Mouse (Mus musculus) C2C12 (cell line): Measurements from ENCODE around the gene Actb. TPM values are rescaled to one million over a fixed set of nuclear protein-coding genes. Genes with fewer than 3 reads are reported as not detected.

Experiments used
- H3K27me3 ChIP-seq: one replicate; pipeline ENCODE4 v1.6.1; 2011; ENCODE audit not compliant: control insufficient read depth, insufficient read depth, insufficient read length
- H3K36me3 ChIP-seq: one replicate; pipeline ENCODE4 v1.6.1; 2011; ENCODE audit not compliant: control insufficient read depth, insufficient read depth
- H3K4me3 ChIP-seq: one replicate; pipeline ENCODE4 v1.5.1; 2011; ENCODE audit warnings: mild to moderate bottlenecking, control low read depth; ENCODE audit not compliant: poor library complexity, insufficient read depth, severe bottlenecking
- H3K79me2 ChIP-seq: one replicate; pipeline ENCODE4 v1.6.1; 2011; ENCODE audit not compliant: control insufficient read depth, insufficient read depth
- H3K79me3 ChIP-seq: one replicate; pipeline ENCODE4 v1.6.1; 2011; ENCODE audit warnings: low read depth, control low read depth
- H3ac ChIP-seq: one replicate; pipeline ENCODE3; 2011; ENCODE audit warnings: low read depth; ENCODE audit not compliant: control insufficient read depth, insufficient read length
- CEBPB ChIP-seq: IDR thresholded peaks from one replicate; pipeline ENCODE4 v1.6.1; 2011; ENCODE audit warnings: low read depth, mild to moderate bottlenecking, control low read depth, moderate library complexity
- CTCF ChIP-seq: IDR thresholded peaks from one replicate; pipeline ENCODE4 v1.5.1; 2011; ENCODE audit not compliant: control insufficient read depth, insufficient read depth, insufficient read length
- FOSL1 ChIP-seq: IDR thresholded peaks from one replicate; pipeline ENCODE4 v1.8.0; 2011; ENCODE audit warnings: mild to moderate bottlenecking, low read length; ENCODE audit not compliant: poor library complexity, insufficient read depth, severe bottlenecking
- MAX ChIP-seq: IDR thresholded peaks from one replicate; pipeline ENCODE4 v1.6.1; 2011; ENCODE audit warnings: mild to moderate bottlenecking, control low read depth
- MYOD1 ChIP-seq: IDR thresholded peaks from one replicate; pipeline ENCODE4 v1.6.1; 2011; ENCODE audit warnings: low read depth; ENCODE audit not compliant: control insufficient read depth, insufficient read length
- MYOG ChIP-seq: IDR thresholded peaks from one replicate; pipeline ENCODE4 v1.6.1; 2011; ENCODE audit not compliant: control insufficient read depth, insufficient read length; ENCODE audit errors: extremely low read depth
- USF1 ChIP-seq: IDR thresholded peaks from one replicate; pipeline ENCODE4 v1.6.1; 2011; ENCODE audit warnings: low read depth, mild to moderate bottlenecking, control low read depth, moderate library complexity
- polyA plus RNA-seq: library from polyadenylated mRNA; unstranded; fragments of >200 nt; fragmentation: generic; extraction: Trizol; gene quantifications from one replicate; pipeline ENCODE4 v1.2.1, GENCODE M21; 2012; ENCODE audit warnings: missing spikeins

Actb gene
- polyA plus RNA-seq, 1 experiment: 6,665 TPM

GRCm38 (mm10) chr5:142880806-142881516 is 25.6 kb downstream of the Actb start:
- Histone ChIP-seq H3K4me3 (no peak overlapping the region), H3ac (no peak overlapping the region), H3K36me3 (peaks cover 30% of the 10 kb centered on the region), H3K79me3 (no peaks in the 10 kb centered on the region), H3K79me2 (no peaks in the 10 kb centered on the region), H3K27me3 (no peaks in the 10 kb centered on the region)
- no peak for TF ChIP-seq CEBPB

- no peaks in the 10 kb centered on the region for H3K27me3 ChIP-seq
- H3K79me3 ChIP-seq: no peaks in the 10 kb centered on the region
- no peak overlapping the region for H3ac ChIP-seq
- TF ChIP-seq MAX (no peak), MYOG (no peak), CEBPB (no peak)
- peaks cover 30% of the 10 kb centered on the region for H3K36me3 ChIP-seq
- no peak overlapping the region for H3K4me3 ChIP-seq
- H3K79me2 ChIP-seq: no peaks in the 10 kb centered on the region
Measured at GRCm38 (mm10) chr5:142880246-142880645, 26.3 kb downstream of the Actb start.

DNA sequence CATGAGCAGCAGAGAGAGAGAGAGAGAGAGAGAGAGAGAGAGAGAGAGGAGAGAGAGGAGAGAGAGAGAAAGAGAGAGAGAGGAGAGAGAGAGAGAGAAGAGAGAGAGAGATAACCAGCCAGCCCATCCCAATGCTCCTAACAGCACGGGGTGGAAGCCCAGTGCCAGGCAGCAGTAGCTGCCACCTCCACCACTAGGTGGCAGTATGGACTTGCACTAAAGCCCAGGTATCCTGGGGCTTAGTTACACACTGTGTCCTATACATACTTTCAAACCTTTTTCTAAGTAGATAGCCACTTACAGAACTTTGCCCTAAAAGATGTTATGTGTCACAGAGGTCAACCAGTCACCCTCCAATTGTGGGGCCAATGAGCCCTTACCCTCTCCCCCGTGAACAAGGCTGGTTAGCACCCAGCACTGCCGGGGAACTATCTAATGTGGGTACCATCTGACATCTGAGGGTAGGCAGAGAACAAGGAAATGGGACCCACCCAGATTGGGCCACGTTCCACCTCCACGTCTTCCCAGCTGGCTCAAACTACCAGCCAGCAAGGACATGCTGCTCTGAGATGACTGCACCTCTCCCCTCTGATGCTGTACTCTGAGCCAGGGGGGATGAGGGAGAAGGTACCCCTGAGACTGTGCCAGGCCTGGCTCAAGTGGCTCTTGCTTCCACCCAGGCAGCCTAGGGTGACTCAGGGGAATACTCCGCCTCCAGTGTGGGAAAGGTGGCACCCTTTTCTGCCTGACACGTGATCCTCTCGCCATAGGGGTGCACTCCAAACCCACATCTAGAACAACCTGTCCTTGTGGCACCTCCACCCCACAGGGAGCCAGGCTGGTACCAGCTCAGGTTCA is 27.0 kb downstream of the Actb start:
- Histone ChIP-seq H3K79me2 (no peaks in the 10 kb centered on the region), H3K27me3 (no peaks in the 10 kb centered on the region), H3K79me3 (no peaks in the 10 kb centered on the region), H3K4me3 (no peak overlapping the region), H3K36me3 (peaks cover 33% of the 10 kb centered on the region), H3ac (peak overlapping the region; percentile 20)
- TF ChIP-seq CEBPB (no peak), CTCF (peak; percentile 86), USF1 (no peak), MAX (no peak)

- H3ac ChIP-seq: no peak overlapping the region
- peaks cover 42% of the 10 kb centered on the region for H3K36me3 ChIP-seq
- H3K79me3 ChIP-seq: peaks cover 1% of the 10 kb centered on the region
- no peaks in the 10 kb centered on the region for H3K79me2 ChIP-seq
- H3K4me3 ChIP-seq: no peak overlapping the region
- H3K27me3 ChIP-seq: no peaks in the 10 kb centered on the region
- TF ChIP-seq CEBPB: no peak
- TF ChIP-seq MYOG: no peak
- no peak for TF ChIP-seq FOSL1
- TF ChIP-seq USF1: no peak
- no peak for TF ChIP-seq MAX
- TF ChIP-seq MYOD1: no peak
- no peak for TF ChIP-seq CTCF
Measured at GRCm38 (mm10) chr5:142878570-142878969, 28.0 kb downstream of the Actb start.

DNA sequence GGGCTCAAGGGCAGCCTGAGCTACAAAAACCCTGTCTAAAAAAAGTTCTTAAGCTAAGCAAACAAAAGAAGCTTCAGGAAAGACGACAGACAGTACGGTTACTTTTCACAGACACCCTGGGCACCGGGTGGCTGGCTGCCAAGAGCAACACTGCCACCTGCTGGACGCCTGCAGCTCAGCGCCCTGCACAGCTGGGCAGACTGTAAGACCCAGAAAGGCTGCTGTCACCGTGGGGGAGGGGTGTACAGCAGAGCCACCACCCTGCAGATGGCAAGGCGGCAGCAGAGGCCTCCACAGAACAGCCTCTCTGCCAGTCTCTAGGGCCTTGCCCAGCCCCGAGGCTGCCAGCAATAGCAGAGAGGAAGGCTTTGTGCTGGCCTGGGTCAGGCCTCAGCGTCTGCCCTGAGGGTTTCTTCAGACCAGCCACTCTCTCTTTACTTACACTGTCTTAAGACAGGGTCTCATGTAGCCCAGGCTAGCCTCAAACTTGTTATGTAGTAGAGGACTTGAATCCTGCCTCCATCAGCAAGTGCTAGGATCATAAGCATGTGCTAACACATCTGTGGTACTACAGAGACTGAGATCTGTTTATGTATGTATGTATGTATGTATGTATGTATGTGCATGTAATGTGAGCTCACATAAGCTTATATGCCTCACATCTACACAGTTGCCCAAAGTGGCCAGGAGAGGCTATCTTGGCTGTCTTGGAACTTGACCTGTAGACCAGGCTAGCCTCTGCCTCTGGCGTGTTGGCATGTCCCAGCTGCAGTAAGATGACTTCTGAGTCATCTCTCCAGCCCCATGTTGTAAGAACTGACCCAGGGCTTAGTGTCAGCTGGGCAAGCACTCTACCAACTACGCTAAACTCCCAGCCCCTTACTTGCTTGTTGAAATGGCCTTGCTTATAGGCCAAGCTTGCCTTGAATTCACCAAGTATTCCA is 28.9 kb downstream of the Actb start:
- no peaks in the 10 kb centered on the region for H3K27me3 ChIP-seq
- peaks cover 2% of the 10 kb centered on the region for H3K79me3 ChIP-seq
- H3K79me2 ChIP-seq: no peaks in the 10 kb centered on the region
- TF ChIP-seq CTCF (peak; percentile 98), MYOD1 (no peak), CEBPB (no peak)
- peaks cover 42% of the 10 kb centered on the region for H3K36me3 ChIP-seq
- H3ac ChIP-seq: no peak overlapping the region
- no peak overlapping the region for H3K4me3 ChIP-seq

DNA sequence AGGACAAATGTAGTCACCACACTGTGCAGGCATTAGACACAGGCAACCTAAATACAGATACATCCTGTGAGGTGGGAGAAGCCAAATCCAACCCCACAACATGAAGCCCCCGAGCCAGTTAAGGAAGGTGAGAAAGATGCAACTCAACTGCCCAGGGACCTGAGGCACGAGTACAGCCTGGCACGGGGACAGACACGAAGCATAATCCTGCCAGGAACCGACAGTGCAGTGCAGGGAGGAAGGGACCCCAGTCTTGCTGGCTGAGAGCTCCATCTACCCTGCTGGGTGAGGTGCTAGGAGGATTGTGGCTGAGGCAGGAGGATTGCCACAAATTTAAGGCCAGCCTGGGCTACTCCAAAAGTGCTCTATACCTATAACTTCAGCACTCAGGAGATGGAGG is 29.7 kb downstream of the Actb start:
- Histone ChIP-seq H3K4me3 (no peak overlapping the region), H3K79me2 (no peaks in the 10 kb centered on the region), H3K36me3 (peaks cover 42% of the 10 kb centered on the region), H3K79me3 (peaks cover 2% of the 10 kb centered on the region), H3ac (no peak overlapping the region), H3K27me3 (no peaks in the 10 kb centered on the region)
- TF ChIP-seq CEBPB (no peak), CTCF (no peak), FOSL1 (no peak), MAX (no peak), MYOG (no peak), MYOD1 (no peak), USF1 (no peak)
